Mouse (Mus musculus) kidney, postnatal 0 days (tissue): ENCODE data around the gene L3mbtl3. TPM values are rescaled to one million over a fixed set of nuclear protein-coding genes. Genes with fewer than 3 reads are reported as not detected.

Experiments
- ATAC-seq: fragments of 200-750 bp; cut with Nextera tagmentation; replicated peaks from 2 replicates; pipeline ENCODE4 v1.8.0; 2017; ENCODE audit warnings: low read depth, moderate number of reproducible peaks, moderate TSS enrichment, moderate library complexity; ENCODE audit not compliant: low FRiP score
- DNase-seq: peaks from one replicate; pipeline ENCODE4 v3.0.0-alpha.2; 2016; ENCODE audit warnings: low spot score
- H3K27ac ChIP-seq: fragments of 300-500 bp; sonication (generic); 2 replicates; pipeline ENCODE4 v1.5.1; 2014; ENCODE audit warnings: mild to moderate bottlenecking
- H3K27me3 ChIP-seq: fragments of 300-500 bp; sonication (generic); 2 replicates; pipeline ENCODE4 v1.6.1; 2014; ENCODE audit warnings: low read length, mixed read lengths; ENCODE audit not compliant: insufficient read depth
- H3K36me3 ChIP-seq: fragments of 300-500 bp; sonication (generic); 2 replicates; pipeline ENCODE4 v1.6.1; 2014; ENCODE audit warnings: low read length, mixed read lengths; ENCODE audit not compliant: insufficient read depth
- H3K4me1 ChIP-seq: fragments of 300-500 bp; sonication (generic); replicated peaks from 2 replicates; pipeline ENCODE4 v1.6.1; 2014; ENCODE audit warnings: antibody characterized with exemption, low read length, mixed read lengths; ENCODE audit not compliant: insufficient read depth
- H3K4me2 ChIP-seq: fragments of 300-500 bp; sonication (generic); 2 replicates; pipeline ENCODE4 v1.6.1; 2014; ENCODE audit warnings: mild to moderate bottlenecking, low read length, moderate library complexity, mixed read lengths
- H3K4me3 ChIP-seq: fragments of 300-500 bp; sonication (generic); replicated peaks from 2 replicates; pipeline ENCODE4 v1.5.1; 2014; ENCODE audit warnings: low read depth, low read length
- H3K9ac ChIP-seq: fragments of 300-500 bp; sonication (generic); 2 replicates; pipeline ENCODE4 v1.6.1; 2014; ENCODE audit warnings: low read depth, low read length
- H3K9me3 ChIP-seq: fragments of 300-500 bp; sonication (generic); replicated peaks from 2 replicates; pipeline ENCODE4 v1.6.1; 2016; ENCODE audit warnings: low read length, inconsistent platforms, mixed read lengths
- CTCF ChIP-seq: IDR thresholded peaks from 2 replicates; pipeline ENCODE4 v1.5.1; 2016; ENCODE audit warnings: antibody characterized with exemption, low read depth, mild to moderate bottlenecking, moderate library complexity
- whole genome bisulfite sequencing: fragments of 180-500 bp; shearing (Covaris S2); extraction: QIAGEN DNeasy Blood & Tissue Kit; methylation state at CpG from one replicate; pipeline ENCODE4 v1.1.7; 2014; 5-methylcytosine and 5-hydroxymethylcytosine counted together
- polyA plus RNA-seq: library from polyadenylated mRNA; unstranded; fragments of >200 nt; fragmentation: Nextera tagmentation; extraction: Ambion mirVana; gene quantifications from 2 replicates; pipeline ENCODE4 v1.2.1, GENCODE M21; 2015

The L3mbtl3 gene
- polyA plus RNA-seq, 1 experiment from 2014 or later: 9.3 TPM

- Histone ChIP-seq H3K9ac (no peak overlapping the region), H3K4me3 (no peak overlapping the region), H3K4me1 (no peaks in the 10 kb centered on the region), H3K4me2 (no peak overlapping the region), H3K9me3 (no peaks in the 10 kb centered on the region), H3K36me3 (peaks cover 18% of the 10 kb centered on the region), H3K27me3 (no peaks in the 10 kb centered on the region), H3K27ac (no peak overlapping the region)
- TF ChIP-seq CTCF: no peak
- ATAC-seq (no peak), DNase-seq (no peak)
- WGBS: 91% methylated on average over 6 of the region's 6 CpGs
Observed at GRCm38 (mm10) chr10:26303485-26303884, 72.3 kb downstream of the L3mbtl3 start.

GRCm38 (mm10) chr10:26302336-26302735 lies 73.4 kb downstream of the L3mbtl3 start:
- DNase-seq (no peak), ATAC-seq (no peak)
- no peaks in the 10 kb centered on the region for H3K9me3 ChIP-seq
- peaks cover 10% of the 10 kb centered on the region; the same call in 1 of the 2 replicates for H3K36me3 ChIP-seq
- WGBS: 94% methylated on average over 4 of the region's 4 CpGs
- no peaks in the 10 kb centered on the region for H3K4me1 ChIP-seq
- no peak overlapping the region for H3K9ac ChIP-seq
- H3K4me2 ChIP-seq: no peak overlapping the region
- H3K27me3 ChIP-seq: no peaks in the 10 kb centered on the region
- TF ChIP-seq CTCF: no peak
- H3K27ac ChIP-seq: no peak overlapping the region
- H3K4me3 ChIP-seq: no peak overlapping the region

GRCm38 (mm10) chr10:26297626-26298025 lies 78.1 kb downstream of the L3mbtl3 start:
- Histone ChIP-seq H3K36me3 (0 out of 2 replicates have a peak, but pooled peaks cover 22% of the 10 kb centered on the region), H3K4me1 (no peaks in the 10 kb centered on the region), H3K9me3 (no peaks in the 10 kb centered on the region), H3K27ac (no peak overlapping the region), H3K4me2 (no peak overlapping the region), H3K4me3 (no peak overlapping the region), H3K27me3 (no peaks in the 10 kb centered on the region), H3K9ac (no peak overlapping the region)
- DNase-seq (no peak), ATAC-seq (no peak)
- TF ChIP-seq CTCF: no peak
- WGBS: 90% methylated on average over 7 of the region's 7 CpGs

GRCm38 (mm10) chr10:26297200-26297599 lies 78.6 kb downstream of the L3mbtl3 start:
- Histone ChIP-seq H3K4me2 (no peak overlapping the region), H3K9ac (no peak overlapping the region), H3K9me3 (no peaks in the 10 kb centered on the region), H3K4me3 (no peak overlapping the region), H3K4me1 (no peaks in the 10 kb centered on the region), H3K36me3 (0 out of 2 replicates have a peak, but pooled peaks cover 22% of the 10 kb centered on the region), H3K27me3 (no peaks in the 10 kb centered on the region), H3K27ac (no peak overlapping the region)
- no peak for TF ChIP-seq CTCF
- 89% methylated on average over 3 of the region's 3 CpGs for WGBS
- DNase-seq (no peak), ATAC-seq (no peak)

GRCm38 (mm10) chr10:26287136-26287535 lies 88.6 kb downstream of the L3mbtl3 start:
- no peaks in the 10 kb centered on the region for H3K9me3 ChIP-seq
- TF ChIP-seq CTCF: no peak
- 88% methylated on average over 7 of the region's 7 CpGs for WGBS
- H3K4me2 ChIP-seq: no peak overlapping the region
- ATAC-seq (no peak), DNase-seq (no peak)
- no peaks in the 10 kb centered on the region for H3K27me3 ChIP-seq
- H3K36me3 ChIP-seq: peaks cover 9% of the 10 kb centered on the region; the same call in 1 of the 2 replicates
- no peak overlapping the region for H3K9ac ChIP-seq
- no peak overlapping the region for H3K4me3 ChIP-seq
- H3K4me1 ChIP-seq: no peaks in the 10 kb centered on the region
- no peak overlapping the region for H3K27ac ChIP-seq

- no peak overlapping the region for H3K4me3 ChIP-seq
- H3K36me3 ChIP-seq: peaks cover 16% of the 10 kb centered on the region; the same call in 1 of the 2 replicates
- no peak overlapping the region for H3K27ac ChIP-seq
- no peaks in the 10 kb centered on the region for H3K27me3 ChIP-seq
- no peaks in the 10 kb centered on the region for H3K9me3 ChIP-seq
- WGBS: 68% methylated on average over 8 of the region's 8 CpGs
- no peak overlapping the region for H3K4me2 ChIP-seq
- ATAC-seq (no peak; the same call in 1 of the 2 replicates), DNase-seq (no peak)
- TF ChIP-seq CTCF: no peak
- H3K9ac ChIP-seq: no peak overlapping the region
- H3K4me1 ChIP-seq: no peaks in the 10 kb centered on the region
Observed at GRCm38 (mm10) chr10:26280009-26280408, 95.8 kb downstream of the L3mbtl3 start.

- WGBS: 95% methylated on average over 6 of the region's 6 CpGs
- no peak for TF ChIP-seq CTCF
- no peaks in the 10 kb centered on the region for H3K4me1 ChIP-seq
- no peak overlapping the region for H3K4me3 ChIP-seq
- H3K9me3 ChIP-seq: no peaks in the 10 kb centered on the region
- no peak overlapping the region for H3K27ac ChIP-seq
- H3K4me2 ChIP-seq: no peak overlapping the region
- no peak for DNase-seq
- no peak for ATAC-seq
- no peak overlapping the region for H3K9ac ChIP-seq
- H3K36me3 ChIP-seq: peaks cover 12% of the 10 kb centered on the region; the same call in 1 of the 2 replicates
- H3K27me3 ChIP-seq: no peaks in the 10 kb centered on the region
Observed at GRCm38 (mm10) chr10:26275414-26275813, 100.4 kb downstream of the L3mbtl3 start.
